Mouse (Mus musculus): ENCODE data around the gene Phospho2.
"Not testable (repeated sequence)": the region's sequence is repeated elsewhere in the genome, so short reads cannot be mapped to it uniquely, and the experiment has no call there.

The Phospho2 gene

DNA sequence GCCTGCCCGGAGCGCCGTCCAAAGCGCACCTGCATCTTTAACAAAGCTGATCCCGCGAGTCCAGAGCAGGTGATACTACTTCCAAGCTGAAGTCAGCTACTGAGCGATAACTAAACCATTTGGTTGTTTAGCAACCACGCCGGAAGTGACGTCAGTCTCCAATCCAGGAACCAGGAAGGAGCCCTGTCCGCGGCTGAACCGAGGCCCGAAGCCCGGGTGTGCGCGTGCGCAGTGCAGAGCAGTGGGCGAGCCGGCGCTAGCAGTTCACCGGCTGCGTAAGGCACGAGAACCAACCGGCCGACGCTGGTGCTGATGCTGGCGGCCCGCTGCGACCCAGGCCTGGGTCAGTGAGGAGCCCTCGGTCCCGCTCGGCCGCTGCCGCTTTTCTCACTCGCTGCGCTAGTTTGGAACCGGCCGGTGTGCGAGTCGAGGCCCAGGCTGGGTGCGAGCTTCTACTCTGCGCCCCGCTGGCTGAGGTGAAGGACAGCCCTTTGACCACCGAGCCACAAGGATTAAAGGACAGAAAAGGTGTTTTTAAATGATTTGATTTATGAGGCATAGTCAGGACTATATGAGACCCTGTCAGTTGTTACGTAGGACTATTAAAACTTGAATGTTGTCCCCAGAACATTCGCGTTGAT, at the start of gene Phospho2, which contains the start of gene Ccdc173:
Phospho2 (plus strand) TSS at position 195 of the 641 bp plus-strand sequence.
Ccdc173 (minus strand) TSS at position 147 of the 641 bp plus-strand sequence.
- peak; percentile 97 for DNase-seq (ENCODE audit: low read depth in 2 of 2, low spot score in 2 of 2)

- DNase-seq (ENCODE audit: low read depth in 2 of 2, low spot score in 2 of 2), result no peak
These were observed 44.3 kb upstream of the Phospho2 start for GRCm38 (mm10) chr2:69745091-69745490.

DNA sequence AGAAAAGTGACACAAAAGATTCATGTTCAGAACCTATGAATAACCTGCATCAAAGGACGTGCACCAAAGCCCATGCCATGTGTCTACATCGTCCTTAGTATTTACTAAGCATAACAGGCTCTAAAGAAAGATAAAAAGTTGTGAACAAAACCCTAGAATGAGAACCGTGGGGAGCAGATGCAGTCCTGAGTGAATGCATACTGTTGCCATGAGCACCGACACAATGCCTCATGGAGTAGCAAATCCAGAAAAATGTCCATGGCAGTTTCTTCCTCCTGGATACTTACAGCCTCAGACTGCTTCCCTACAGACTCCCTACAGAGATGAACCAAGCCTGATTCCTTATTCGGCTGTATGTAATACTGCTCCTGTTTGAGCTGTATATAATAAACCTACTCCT, 28.4 kb upstream of the Phospho2 start:
- DNase-seq (ENCODE audit: low read depth in 2 of 2, low spot score in 2 of 2), result no peak

DNA sequence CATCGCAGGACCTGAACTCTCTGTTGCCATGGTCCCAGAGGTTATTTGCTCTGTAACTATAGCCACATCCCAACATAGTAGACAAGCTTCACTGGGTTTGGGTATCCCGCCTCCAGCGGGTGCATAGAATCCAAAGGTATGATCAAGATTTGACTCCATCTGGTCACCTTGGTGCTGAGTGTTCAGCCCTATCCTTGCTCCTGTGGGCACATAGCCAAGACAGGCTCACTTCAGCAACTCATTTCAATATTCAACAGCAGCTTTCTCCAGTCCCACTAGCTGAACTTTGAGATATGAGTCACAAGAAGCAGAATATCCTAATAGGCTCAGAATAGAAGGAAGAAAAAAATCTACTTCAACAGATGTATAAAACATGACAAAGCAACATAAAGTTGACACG, 26.1 kb upstream of the Phospho2 start:
- DNase-seq (ENCODE audit: low read depth in 2 of 2, low spot score in 2 of 2), result no peak

GRCm38 (mm10) chr2:69764716-69765115, 24.7 kb upstream of the Phospho2 start:
- no peak for DNase-seq (ENCODE audit: low read depth in 2 of 2, low spot score in 2 of 2)

GRCm38 (mm10) chr2:69773331-69773730, 16.1 kb upstream of the Phospho2 start:
- no peak for DNase-seq (ENCODE audit: low read depth in 2 of 2, low spot score in 2 of 2)

DNA sequence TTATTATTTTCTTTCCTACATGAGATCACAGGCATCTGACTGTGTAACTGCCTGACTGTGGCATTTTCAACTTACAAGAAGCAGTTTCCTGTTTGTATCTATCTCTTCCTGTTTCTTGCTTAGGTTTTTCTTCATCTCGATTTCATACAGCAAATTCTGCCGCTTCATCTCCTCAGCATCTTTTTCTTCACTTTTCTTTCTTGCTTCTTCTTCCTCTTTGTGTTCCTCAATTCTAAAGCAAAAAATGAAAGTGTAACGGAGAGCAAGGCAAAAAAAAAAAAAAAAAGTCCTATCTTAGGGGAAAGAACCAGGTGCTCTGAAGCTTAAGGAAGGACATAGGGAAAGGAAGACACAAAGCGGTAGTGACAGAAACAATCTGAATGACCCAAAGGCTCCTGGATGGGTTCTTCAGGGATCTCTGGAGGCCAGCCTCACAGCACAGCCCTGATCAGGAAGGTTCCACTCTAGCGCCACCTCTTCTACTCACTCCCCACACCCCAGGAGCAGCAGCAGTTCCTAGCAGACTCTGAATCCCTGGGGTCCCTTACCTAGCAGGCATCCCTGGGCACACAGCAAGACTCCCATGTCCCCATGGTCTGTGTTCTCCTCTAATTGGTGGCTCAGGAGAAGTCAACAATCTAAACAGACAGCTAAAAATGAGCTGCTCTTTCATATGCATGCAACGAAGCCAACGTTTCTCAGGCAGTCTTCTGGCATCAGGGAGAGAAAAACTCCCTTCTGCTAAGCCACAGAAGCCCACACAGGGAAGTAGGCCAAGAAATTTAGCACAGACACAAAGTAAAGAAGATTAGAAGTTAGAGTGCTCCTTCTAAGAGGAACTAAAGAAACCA, 11.2 kb upstream of the Phospho2 start:
- peak; percentile 15 to 24 for DNase-seq (ENCODE audit: low read depth in 2 of 2, low spot score in 2 of 2)

- peak; percentile 28 to 58 for DNase-seq (ENCODE audit: low read depth in 2 of 2, low spot score in 2 of 2)
These were observed 10.6 kb upstream of the Phospho2 start for GRCm38 (mm10) chr2:69778836-69779177.

DNA sequence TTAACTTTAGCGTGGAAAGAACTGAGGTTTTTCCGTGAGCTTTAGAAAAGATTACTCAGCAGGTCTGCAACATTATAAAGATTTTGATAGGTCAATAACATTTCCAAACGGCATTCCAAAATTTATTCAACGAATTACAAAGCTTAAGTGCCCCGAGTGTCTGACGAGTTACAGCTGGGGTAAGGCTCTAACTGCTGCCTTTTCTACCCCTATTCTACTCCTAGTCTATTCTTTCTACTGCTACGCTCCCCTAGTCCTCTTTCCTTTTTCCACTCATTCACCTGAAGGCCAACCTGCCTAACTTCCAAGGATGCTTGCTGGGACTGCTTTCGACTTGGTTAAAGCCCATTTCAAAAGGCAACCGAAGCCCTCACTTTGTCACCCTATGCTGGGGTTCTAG, 449 bp upstream of the Phospho2 start:
- DNase-seq (ENCODE audit: low read depth in 2 of 2, low spot score in 2 of 2), result no peak

- DNase-seq (ENCODE audit: low read depth in 2 of 2, low spot score in 2 of 2), result peak; percentile 77 to 83
These were observed 862 bp downstream of the Phospho2 start for GRCm38 (mm10) chr2:69790285-69790684.

DNA sequence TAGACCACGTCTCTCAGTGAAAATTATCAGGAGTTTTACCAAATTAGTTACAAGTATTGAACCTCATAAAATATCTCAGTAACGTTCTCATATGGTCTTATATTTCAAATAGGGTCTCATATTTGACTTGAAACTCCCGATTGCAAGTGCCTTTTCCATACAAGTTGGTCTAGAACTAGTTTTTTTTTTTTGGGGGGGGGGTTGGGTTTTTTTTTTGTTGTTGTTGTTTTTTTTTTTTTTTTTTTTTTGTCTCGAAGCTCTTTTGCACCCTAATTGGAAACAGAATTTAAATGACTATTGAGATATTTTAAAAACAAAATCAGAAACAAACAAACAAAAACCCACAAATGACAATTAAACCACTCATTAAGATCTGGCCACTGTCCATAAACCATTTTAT, 1.3 kb downstream of the Phospho2 start:
- DNase-seq (ENCODE audit: low read depth in 2 of 2, low spot score in 2 of 2), result no peak

- DNase-seq (ENCODE audit: low read depth in 2 of 2, low spot score in 2 of 2), result peak; percentile 71 to 80
These were observed 13.5 kb downstream of the Phospho2 start for GRCm38 (mm10) chr2:69802911-69803312.

GRCm38 (mm10) chr2:69803756-69804155, 14.3 kb downstream of the Phospho2 start:
- DNase-seq (ENCODE audit: low read depth in 2 of 2, low spot score in 2 of 2), result no peak

DNA sequence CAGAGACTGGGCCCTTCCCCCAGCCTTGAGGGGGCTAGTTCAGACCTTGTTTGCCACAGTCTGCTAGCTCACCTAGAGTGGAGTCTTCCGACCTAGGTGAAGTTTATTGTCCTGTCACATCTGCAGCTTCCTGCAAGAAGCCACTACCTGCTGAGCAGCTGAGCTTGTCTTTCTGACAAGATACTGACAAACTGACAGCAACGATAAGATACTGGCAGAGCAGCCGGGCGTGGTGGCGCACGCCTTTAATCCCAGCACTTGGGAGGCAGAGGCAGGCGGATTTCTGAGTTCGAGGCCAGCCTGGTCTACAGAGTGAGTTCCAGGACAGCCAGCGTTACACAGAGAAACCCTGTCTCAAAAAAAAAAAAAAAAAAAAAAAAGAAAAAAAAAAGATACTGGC, 15.2 kb downstream of the Phospho2 start:
- not testable (repeated sequence) for DNase-seq (ENCODE audit: low read depth in 2 of 2, low spot score in 2 of 2)

- no peak for DNase-seq (ENCODE audit: low read depth in 2 of 2, low spot score in 2 of 2)
These were observed 20.7 kb downstream of the Phospho2 start for GRCm38 (mm10) chr2:69810169-69810568.

DNA sequence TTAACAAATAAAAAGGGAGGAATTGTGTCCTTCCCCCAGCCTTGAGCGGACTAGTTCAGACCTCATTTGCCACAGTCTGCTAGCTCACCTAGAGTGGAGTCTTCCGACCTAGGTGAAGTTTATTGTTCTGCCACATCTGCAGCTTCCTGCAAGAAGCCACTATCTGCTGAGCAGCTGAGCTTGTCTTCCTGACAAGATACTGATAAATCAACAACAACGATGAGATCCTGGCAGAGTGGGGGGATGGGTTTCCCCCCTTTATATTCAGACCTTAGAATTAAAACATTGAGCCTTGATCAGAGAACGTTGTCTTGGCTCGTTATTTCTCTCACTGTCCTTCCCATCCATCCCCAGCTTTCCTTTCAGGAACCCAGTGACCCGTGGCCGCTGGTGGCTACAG, 21.9 kb downstream of the Phospho2 start:
- not testable (repeated sequence) for DNase-seq (ENCODE audit: low read depth in 2 of 2, low spot score in 2 of 2)

- no peak for DNase-seq (ENCODE audit: low read depth in 2 of 2, low spot score in 2 of 2)
These were observed 27.2 kb downstream of the Phospho2 start for GRCm38 (mm10) chr2:69816575-69816974.

DNA sequence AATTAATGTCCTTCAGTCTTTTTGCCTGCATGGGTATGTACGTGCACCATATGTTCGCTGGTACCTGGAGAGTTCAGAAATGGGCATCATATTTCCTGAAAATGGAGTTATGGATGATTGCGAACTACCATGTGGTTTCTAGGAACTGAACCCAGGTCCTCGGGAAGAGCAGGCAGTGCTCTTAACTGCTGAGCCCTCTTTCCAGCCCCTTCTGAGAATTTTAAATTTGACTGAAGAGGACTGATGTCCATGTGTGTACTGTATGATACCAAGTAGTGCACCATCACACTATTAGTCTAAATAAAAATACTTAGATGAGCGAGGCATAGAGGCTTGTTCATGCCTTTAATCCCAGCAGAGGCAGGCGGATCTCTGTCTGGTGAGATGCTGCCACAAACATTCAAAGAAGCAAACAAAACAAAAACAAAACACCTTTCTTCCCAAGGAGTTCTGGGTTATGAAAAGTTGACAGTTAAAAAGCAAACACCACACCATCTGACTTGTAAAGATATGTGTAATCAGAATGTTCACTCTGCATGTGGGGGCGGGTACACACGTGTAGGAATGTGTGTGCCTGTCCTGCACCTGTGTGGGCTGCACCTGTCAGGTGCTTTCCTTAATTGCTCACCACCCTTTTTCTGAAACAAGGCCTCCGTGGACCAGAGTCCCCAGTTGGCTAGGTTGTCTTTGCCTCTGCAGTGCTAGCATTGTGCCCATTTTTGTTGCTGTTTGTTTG, 29.1 kb downstream of the Phospho2 start:
- no peak for DNase-seq (ENCODE audit: low read depth in 2 of 2, low spot score in 2 of 2)

DNA sequence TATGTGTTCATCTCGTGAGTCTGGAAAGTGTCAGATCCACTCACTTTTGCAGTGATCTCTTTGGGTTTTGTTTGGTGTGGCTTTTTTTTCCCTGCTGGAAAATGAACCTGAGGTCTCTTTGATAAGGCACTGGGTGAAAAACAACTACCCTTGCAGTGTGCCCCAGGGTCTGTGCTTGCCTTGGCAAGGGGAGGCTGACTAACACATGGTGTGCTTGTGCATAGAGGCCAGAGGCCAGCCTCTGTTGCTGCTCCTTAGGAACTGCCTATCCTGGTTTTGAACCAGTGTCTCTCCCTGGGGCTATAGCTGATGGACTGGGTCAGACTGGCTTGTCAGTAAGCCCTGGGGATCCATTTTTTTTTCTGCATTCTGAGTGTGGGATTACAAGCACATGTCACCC, 30.8 kb downstream of the Phospho2 start:
- no peak for DNase-seq (ENCODE audit: low read depth in 2 of 2, low spot score in 2 of 2)

DNA sequence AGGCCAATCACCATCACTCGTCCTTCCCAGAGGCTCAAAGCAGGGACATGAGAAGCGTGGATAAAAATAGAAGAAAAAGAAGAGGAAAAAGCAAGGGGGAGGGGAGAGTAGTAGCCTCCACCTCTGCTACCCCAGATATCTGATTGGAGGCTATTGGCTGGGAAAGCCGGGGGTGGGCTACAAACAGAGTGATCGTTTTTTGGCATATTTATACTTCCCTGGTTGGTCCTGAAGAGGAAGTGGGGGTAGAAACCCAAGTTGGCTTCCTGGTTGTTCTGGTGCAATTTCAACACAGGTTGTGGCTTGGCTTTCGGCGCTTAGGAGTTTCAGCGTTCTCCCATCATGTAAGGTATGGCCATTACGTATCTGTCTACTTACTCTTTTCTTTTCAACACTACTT, 32.3 kb downstream of the Phospho2 start, which contains the start of gene Klhl23:
Klhl23 (plus strand) TSS at position 234 of the 400 bp plus-strand sequence.
- DNase-seq (ENCODE audit: low read depth in 2 of 2, low spot score in 2 of 2), result no peak

DNA sequence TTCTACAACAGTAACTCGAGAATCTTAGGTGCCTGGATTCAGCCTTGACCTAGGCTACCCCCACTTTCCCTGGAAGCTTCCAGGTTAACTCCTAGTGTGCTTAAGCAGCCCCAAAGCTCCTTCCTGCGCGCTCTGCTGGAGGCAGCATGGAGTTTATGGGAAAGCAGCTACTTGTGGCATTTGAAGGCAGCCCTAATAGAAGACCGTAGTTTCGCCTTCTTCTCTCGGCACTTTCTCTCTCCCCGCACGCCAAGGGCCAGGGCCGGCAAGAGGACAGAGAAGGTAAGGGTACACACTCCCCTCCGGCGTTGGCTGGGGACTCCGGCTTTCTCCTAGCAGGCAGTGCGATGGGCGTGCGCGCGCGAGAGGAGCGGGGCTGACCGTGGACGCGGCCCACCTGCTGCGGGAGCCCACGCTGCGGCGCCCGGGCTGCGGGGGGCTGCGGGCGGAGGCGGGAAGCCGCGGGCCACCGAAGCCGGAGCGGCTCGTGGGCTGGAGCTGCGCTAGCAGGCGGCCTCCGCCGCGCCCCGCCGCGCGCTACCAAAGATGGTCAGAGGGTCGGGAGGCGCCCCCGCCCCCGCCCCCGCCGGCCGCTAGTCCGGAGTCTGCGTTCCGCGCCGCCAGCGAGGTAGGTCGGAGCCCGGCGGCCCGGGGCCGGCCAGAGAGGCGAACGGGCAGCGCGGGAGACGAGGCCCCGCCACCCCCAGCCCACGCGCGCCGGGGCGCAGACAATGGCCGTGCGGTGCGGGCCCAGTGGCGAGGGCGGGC, 33.1 kb downstream of the Phospho2 start:
- DNase-seq (ENCODE audit: low read depth in 2 of 2, low spot score in 2 of 2), result peak in 1 of 2 experiments; percentile 4
